Mouse (Mus musculus) CD8-positive naive resting alpha-beta T cell, adult 2 months (primary cell): ENCODE data around the gene Elf5.
A peak's percentile ranks its signal among the peaks of the same experiment; 100 is the strongest.

Experiments used
- DNase-seq, 2 experiments: peaks; one replicate each; pipeline ENCODE4 v3.0.0; 2022; ENCODE audit warnings: low read depth in 2 of 2, low spot score in 2 of 2

Gene Elf5

DNA sequence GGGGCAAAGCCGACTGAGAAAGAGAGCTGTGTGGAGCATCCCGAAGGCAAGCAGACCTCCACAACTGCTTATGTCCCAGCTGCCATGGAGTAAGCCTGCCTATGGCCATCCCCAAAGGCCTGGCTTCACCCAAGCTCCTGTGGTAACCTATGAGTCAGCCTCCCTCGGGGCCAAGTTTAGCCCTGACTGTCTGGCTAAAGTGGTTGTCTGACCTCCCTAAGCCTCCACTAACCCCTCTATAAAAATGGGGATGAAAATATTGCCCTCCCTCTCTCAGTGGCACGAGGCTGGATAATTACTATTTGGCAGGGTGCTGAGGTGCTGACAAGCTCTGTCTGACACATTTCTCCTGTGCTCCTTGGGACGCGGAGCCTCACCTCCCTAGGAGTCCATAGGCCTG, at the start of gene Elf5:
Gene Elf5, plus strand, starts transcription at position 341 of the 400 bp plus-strand sequence.
- no peak for DNase-seq

DNA sequence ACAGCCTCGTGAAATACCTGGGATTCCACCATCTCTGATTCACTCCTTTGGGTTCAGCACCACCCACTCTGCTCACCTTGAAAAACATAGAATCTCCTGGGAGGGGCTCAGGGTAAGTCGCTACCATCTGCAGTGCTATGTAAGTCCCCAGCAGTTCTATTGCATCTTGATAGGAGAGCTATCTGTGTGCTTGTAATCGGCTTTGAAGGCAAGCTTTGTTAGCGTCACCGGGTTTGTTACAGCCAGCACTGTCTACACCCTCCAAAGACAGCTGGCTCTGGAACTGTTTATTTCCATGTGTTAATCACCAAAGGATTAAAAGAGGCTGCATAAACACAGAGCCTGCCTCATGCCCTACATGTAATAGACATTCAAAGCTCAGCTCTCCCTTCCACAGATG, 38.9 kb upstream of the Elf5 start:
- DNase-seq, result no peak

DNA sequence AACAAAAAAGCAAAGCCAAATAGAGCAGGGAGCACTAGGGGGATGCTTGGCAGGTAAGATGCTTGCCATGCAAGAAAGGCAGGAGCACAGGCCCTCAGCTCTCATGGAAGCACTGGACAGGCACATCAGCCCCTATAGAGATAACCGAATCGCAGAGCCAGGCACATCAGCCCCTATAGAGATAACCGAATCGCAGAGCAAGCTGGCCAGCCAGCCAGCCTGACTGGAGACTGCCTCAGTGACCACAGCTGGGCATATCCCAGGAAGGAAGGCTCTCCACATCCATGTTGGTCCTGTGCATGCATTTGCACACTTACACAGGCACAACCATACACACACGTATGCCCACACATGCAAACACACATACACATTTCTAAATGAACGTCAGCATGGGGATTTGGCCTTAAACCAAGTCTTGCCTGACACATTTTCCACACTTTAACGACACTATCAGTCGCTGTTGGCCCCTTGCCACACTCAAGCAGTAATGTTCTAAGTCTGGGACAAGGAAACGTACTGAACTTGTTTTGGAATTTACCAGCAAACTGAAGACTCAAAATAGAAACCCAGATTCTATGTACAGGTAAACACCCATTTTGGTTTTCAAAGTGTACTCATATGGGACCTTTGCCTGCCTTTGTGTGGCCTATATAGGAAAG, 31.9 kb upstream of the Elf5 start:
- no peak for DNase-seq

DNA sequence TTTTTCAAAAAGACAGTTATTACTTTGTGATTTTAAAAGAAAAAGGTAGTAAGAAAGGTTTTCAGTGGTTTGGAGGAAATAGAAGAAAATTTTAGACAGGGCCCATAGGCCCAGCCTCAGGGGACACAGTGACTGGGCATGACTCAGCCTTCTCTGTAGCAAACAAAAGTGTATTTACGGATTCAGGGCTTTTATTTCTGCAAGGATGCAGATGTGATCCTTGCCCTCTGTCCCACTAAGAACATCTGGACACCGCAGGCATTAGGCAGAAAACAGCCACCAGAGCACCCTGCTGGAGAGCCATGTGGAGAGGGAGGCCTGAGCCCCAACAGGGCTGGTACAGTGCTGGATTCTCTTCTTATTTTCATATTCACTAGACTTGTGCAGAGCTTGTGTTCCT, 29.3 kb upstream of the Elf5 start:
- no peak for DNase-seq

DNA sequence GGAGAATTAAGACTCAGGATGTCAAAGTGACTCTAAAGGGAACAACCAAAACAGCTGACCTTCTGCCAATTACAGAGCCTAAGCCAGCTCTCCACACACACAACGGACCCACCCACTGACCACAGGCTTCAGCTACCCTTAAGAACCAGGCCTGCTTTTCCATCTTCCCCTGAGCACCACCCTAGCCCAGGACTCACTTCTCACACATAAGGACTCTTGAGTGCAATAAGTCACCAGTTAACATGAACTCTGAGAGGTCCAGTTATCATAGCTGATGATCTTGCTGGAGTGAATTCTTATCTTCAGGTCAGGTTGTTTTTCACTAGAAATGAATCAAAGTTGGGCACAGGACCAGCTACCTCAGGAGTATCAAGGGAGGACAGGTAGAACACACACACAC, 23.6 kb upstream of the Elf5 start:
- DNase-seq, result no peak

DNA sequence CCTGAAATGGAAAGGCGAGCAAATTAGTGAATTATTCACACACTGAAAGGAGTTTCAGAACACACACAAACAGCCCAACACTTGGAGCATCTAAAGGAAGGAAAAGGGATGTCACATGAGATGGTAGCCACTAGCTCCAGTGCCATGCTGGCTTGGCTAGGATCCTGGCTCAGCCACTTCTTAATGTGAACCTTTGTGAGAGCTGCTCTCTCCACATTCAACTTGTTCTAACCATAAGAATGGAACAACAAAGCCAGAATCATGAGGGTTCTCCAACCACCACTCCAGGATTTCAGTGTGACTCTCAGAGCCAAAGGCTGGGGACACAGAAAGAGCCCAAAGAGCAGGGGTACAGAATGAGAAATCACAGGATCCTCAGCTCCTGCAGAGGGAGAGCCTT, 23.2 kb upstream of the Elf5 start:
- DNase-seq, result no peak

DNA sequence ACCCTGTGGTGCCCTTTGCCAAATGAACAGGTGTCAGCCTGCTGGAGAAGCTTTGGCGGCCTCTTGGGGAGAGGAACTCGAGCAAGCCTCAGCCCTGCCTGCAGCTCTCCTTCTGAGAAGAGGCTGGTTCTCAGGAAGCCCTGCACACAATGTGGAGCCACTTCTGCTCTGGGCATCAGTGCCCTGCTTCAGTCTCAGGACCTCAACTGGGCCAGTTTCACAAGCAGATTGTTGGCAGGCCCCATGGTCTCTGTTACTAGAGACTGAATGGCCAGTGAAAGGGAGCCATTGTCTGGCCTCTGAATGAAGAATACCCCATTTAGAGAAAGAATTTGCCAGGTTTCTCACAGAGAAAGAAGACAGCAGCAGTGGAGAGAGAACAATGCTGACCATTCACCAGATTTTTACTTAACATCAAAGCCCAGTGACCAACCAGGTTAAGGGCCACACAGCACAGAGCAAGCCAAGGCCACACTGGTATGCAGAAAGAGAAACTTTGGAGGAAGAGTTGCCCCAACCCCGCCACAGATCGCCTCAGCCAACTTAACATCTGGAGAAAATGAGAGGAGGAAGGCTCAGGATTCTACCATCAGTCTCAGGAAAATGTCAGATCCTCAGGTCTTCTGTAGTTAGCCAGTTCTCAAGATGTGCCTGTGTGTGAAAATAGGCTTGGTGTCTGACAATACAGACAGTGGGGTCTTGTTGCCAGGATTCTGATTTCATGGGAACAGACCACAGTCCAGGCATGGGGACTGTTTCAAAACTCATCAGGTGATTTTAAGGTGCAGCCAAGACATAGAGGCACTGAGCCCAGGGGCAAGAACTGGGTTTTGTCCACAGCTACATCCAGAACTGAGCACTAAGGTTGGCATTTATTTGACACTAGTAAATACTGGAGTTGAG, 21.2 kb upstream of the Elf5 start:
- no peak for DNase-seq

DNA sequence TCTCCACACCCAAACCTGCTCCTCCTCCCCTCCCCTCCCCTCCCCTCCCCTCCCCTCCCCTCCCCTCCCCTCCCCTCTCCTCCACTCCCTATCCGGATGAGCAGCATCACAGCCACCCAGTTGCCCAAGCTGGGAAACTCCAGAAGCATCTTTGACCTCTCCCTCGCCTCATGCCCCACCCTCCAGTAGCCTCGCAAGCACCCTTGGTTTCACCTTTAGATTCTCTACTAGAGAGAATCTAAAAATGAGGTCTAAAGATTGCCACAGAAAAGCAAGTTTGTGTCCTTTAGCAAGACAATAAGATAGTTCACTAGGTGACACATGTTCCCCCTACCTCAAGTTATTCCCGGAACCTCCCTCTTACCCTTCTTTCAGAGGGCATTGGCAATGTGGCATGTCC, 19.9 kb upstream of the Elf5 start:
- DNase-seq, result no peak

DNA sequence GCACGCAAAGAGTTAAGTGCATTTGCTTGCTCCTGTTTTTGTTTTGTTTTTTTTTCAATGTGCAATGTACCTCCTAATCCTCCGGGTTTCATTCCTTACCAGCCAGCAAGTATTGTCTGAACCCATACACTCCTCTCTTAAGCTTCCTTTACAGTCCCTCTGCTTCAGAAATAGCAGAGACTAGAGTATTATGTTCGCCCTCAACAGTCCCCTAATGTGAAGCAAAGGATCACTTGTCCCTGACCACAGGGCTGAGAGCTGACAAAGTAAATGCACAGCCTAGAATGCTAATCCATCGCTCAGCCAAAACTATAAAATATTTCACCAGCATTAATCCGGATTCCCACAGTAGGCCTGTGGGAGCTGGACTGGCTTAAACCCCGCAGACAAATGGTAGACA, 13.4 kb upstream of the Elf5 start:
- DNase-seq, result no peak

DNA sequence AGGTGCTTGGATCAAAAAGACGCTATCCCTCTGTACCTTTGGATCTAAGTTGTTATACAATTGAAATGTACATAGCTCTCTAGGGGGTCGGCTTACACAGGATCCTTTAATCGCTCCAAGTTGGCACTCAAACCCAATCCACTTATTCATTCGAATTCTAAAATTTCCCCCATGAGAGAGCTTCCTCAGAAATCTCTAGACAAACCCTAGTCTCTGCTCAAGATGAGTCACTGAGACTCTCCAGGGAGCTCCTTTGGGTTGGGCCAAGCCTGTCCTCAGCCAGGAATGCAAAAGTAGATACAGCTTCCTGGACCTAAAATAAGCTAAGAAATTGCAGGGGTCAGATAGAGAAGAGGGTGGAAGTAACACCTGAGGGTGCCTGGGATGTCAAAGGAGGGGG, 10.8 kb upstream of the Elf5 start:
- DNase-seq, result no peak

DNA sequence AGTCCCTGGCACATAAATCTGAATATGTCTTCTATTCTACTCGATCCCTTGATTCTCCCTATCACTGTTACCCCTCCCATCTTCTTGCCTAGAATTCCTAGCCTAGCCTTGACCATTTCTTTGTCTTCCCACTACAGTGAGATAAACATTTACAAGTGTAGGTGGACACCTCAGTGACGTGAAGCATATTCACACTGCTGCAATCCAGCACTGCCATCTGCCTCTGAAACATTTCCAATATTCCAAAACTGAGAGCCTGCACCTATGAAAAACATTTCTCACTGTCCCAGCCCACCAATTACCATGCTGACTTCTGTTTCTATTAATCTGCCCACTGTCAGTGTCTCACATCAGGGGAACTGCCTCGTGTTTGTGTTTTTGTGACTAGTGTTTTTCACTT, 5.2 kb upstream of the Elf5 start:
- DNase-seq, result no peak

DNA sequence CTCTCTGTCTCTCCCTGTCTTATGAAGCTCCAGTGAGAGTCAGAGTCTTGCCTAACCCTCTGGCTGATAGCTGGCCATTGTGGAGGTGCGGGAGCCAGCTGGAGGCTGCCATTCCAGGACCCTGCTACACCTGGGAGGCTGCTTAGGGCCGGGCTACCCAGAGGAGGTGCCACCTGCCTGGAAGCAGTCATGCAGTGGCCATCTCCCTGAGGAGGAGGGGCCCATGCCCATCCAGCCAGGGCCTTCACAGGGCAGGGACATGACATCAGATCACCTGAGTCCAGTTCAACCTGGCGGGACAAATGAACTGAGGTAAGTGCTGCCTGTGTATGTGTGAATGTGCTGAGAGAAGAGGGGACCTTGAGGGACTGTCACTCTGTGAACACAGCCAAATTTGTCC, 328 bp downstream of the Elf5 start:
- no peak for DNase-seq

DNA sequence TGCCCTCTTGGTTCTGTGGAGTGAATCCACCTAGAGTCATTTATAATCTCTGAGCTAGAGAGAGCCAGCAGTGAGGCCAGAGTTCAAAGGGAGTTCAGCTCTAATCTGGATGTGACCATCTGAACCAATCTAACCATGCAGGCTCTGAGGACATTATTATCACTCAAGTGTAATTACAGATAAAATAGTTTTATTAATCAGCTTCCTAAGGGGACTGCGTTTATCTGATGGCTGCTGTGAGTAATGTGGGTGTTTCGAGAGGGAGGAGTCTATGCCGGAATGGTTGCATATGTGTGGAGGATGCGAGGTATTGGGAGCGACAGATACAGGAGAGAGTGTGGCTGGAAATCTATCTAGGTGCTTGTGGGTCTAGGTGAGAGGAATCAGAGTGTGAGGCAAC, 1.9 kb downstream of the Elf5 start:
- DNase-seq, result no peak

DNA sequence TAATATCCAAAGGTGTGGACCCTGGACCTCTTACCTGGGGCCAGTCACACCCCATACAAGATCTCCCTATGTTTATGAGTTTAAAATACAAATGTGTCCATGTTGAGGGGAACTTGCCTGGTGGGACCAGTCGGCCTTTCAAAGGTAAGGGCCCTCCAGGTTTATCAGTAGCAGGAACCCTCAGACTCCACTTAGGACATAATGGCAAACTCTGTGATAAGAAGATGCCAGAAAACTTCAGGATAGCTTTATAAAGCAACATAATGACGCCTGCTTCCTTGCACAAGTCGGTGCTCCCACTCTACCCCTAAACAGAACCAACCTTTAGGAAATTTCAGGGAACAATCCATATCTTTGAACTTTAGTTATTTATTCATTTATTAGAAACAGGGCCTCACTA, 4.3 kb downstream of the Elf5 start:
- DNase-seq, result no peak

DNA sequence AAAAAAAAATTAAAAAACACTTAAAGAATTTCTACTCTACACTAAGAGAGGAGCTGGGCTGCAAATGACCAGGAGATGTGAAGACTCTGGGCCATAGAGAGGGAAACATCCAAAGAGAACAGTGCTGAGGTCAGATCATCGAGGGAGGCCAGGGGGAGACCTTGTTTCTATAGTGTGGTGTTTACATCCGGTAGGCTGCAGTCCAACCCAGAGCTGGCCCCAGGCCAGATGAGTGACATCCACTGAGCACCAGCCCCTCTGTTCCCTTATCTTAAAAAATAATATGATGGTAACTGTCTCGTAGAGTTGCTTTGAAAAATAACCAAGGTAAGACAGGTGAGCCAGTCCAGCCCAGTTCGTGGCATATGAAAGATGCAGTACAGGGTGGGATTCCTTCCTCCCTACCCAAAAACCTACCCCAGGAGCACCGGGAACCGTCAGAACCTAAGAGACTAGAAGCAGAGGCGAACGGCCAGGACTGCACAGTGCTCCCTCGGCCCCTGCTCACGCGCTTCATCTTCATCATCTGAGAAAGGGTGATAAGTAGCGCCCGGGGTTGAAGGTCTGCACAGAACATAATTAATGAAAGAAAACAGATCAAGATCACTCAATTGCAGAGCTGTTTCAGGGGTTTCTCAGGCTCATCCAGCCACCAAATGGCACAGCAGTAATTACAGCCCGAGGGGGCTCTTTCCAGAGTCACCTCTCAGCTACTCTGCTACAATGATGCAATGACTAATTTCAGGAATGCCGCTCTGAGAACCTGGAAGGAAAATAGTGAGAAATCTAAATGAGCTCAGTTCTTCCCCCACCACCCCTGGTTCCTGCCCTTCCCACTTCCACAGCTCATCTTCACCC, 9.4 kb downstream of the Elf5 start:
- DNase-seq, result no peak

DNA sequence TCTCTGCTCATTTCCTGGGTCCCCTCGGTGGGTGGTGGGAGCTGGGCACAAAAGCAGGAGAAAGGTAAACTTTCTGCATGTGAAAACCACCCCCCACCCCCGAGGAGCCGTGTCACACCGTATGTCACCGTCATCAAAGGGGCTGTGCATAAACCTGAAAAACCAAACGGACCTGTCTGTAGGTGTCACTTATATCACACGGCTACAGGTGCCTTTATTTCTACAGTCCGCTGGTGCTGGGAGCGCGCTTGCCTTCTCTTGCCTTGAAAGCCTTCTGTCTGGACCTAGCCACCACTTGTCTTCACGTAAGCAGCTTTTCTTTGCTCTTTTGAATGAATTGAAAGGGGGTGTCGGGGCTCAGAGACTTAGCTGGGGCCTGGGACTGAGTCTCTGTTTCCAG, 12.4 kb downstream of the Elf5 start:
- no peak for DNase-seq

DNA sequence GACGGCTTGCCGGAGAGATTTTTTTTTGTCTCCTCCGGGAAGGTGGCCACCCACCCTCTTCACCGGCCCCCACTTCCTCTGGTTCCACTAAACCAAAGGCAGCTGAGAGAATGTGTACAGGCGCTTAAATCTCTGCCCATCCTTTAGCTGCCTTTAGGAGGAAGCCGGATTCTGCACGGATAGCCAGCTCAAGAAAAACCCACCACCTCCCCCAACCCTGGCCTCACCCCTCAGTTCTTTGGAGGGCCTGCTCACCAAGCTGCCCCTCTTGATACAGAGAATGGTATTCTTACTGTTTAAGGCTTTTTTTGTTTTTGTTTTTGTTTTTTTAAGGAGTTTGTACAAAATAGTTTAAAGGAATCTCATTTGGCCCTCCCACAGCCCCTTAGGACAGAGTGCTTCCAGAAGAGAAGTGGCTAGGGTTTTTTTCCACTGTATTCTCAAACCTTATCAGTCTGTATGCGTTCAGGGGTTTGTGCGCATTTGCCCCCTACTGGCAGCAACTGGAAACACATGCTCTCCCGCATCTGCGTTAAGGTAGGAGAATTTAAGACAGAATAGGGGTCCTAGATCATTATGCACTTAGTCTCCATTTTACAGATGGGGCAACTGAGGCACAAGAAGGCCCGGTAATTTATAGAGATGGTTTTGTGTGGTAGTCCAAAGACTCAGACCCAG, 13.0 kb downstream of the Elf5 start:
- DNase-seq, result peak; percentile 11 to 44

DNA sequence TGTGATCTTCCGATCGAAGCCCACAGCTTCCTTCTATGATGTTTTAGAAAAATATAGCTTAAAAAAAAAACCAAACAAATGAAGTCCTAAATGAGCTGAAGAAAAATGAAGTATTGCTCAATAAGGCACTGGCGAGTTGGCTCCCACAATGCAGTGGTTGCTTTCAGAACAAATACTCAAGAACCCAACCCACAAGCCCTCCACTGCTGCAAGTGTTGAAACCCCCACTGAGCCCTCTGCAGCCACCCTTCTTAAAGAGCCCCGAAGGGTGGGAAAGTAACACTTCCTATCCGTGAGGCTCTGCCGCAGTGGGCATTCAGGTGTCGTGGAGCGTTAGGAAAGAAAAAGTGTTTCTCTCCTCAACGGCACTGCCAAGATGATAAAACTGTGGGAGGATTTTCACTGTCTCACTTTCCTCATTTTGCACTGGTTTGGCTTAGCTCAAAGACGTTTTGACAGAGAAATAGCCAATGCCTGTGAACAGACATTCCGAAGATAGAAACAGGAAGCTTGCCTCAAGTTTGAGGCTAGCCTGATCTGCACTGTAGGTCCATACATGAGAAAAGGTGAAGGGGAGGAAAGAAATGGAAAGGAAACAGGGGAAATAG, 14.1 kb downstream of the Elf5 start:
- no peak for DNase-seq

DNA sequence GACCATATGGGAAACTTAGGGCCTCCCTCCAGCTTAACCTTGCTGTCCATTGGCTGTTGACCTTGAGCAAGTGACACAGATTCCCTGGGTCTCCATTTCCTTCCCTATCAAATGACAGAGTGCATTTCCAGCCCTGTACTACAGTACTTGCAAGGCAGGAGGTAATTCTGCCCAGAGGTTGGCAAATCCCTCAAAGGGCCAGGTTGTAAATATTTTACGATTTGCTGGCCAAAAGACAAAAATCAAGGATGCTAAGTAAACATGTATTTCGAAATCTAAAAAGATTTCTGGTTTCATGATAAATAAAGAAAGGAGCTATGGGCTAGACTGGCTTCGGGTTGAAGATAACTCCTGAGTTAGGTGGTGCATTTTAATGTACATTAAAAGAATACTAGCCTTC, 16.9 kb downstream of the Elf5 start:
- DNase-seq, result no peak

DNA sequence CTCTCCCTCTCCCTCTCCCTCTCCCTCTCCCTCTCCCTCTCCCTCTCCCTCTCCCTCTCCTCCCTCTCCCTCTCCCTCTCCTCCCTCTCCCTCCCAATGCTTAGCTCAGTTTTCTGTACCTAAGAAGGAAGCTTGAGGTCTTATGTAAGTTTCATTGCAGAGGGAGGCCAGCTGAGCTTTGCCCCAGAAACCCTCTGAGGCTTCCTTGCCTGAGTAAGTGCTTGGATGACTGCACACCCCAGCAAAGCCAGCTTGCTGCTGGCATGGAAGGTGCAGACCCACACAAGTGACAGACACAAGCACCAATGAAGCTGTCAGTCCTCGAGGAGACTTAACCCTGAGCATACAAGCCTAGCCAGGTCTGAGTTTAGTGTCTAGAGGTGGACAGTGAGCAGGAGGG, 19.2 kb downstream of the Elf5 start:
- DNase-seq, result no peak
